Mouse (Mus musculus) hindbrain, embryonic 11.5 days (tissue): ENCODE data around the gene Klrk1. TPM values are rescaled to one million over a fixed set of nuclear protein-coding genes. Genes with fewer than 3 reads are reported as not detected.
"Not testable (repeated sequence)": the region's sequence is repeated elsewhere in the genome, so short reads cannot be mapped to it uniquely, and the experiment has no call there.

Source experiments
- ATAC-seq: fragments of 200-750 bp; cut with Nextera tagmentation; 2 replicates; pipeline ENCODE4 v1.8.0; 2017; ENCODE audit warnings: mild to moderate bottlenecking, moderate TSS enrichment, moderate library complexity; ENCODE audit not compliant: low FRiP score
- DNase-seq: peaks from one replicate; pipeline ENCODE4 v3.0.0-alpha.2; 2015; ENCODE audit warnings: low spot score
- H3K27ac ChIP-seq: fragments of 300-500 bp; sonication (generic); 2 replicates; pipeline ENCODE4 v1.5.1; 2014; ENCODE audit warnings: mild to moderate bottlenecking, low read depth, low read length
- H3K27me3 ChIP-seq: fragments of 300-500 bp; sonication (generic); 2 replicates; pipeline ENCODE4 v1.6.1; 2014; ENCODE audit warnings: mild to moderate bottlenecking, low read length, moderate library complexity, mixed read lengths; ENCODE audit not compliant: control insufficient read depth, insufficient read depth
- H3K36me3 ChIP-seq: fragments of 300-500 bp; sonication (generic); 2 replicates; pipeline ENCODE4 v1.6.1; 2014; ENCODE audit warnings: mild to moderate bottlenecking, low read length, moderate library complexity, mixed read lengths; ENCODE audit not compliant: control insufficient read depth, insufficient read depth
- H3K4me1 ChIP-seq: fragments of 300-500 bp; sonication (generic); replicated peaks from 2 replicates; pipeline ENCODE4 v1.6.1; 2014; ENCODE audit warnings: low read length, mixed read lengths; ENCODE audit not compliant: control insufficient read depth, insufficient read depth
- H3K4me2 ChIP-seq: fragments of 300-500 bp; sonication (generic); replicated peaks from 2 replicates; pipeline ENCODE4 v1.6.1; 2014; ENCODE audit warnings: mild to moderate bottlenecking, low read depth, low read length
- H3K4me3 ChIP-seq: fragments of 300-500 bp; sonication (generic); 2 replicates; pipeline ENCODE4 v1.5.1; 2014; ENCODE audit warnings: low read depth, low read length
- H3K9ac ChIP-seq: fragments of 300-500 bp; sonication (generic); 2 replicates; pipeline ENCODE4 v1.6.1; 2014; ENCODE audit warnings: low read depth, low read length
- H3K9me3 ChIP-seq: fragments of 300-500 bp; sonication (generic); 2 replicates; pipeline ENCODE4 v1.6.1; 2016; ENCODE audit warnings: low read length; ENCODE audit not compliant: control insufficient read depth
- WGBS: fragments of 180-500 bp; shearing (Covaris S2); extraction: QIAGEN DNeasy Blood & Tissue Kit; methylation state at CpG from one replicate; pipeline ENCODE4 v1.1.7; 2014; 5-methylcytosine and 5-hydroxymethylcytosine counted together
- polyA plus RNA-seq: library from polyadenylated mRNA; unstranded; fragments of >200 nt; fragmentation: Nextera tagmentation; extraction: Ambion mirVana; gene quantifications from 2 replicates; pipeline ENCODE4 v1.2.1, GENCODE M21; 2014

The Klrk1 gene
- 0.25 and 0.28 TPM in 2 replicates for polyA plus RNA-seq

- ATAC-seq (no peak), DNase-seq (no peak)
- Histone ChIP-seq H3K4me1 (no peaks in the 10 kb centered on the region), H3K27ac (no peak within 1 kb of the TSS), H3K9ac (no peak within 1 kb of the TSS), H3K27me3 (no peaks in the 10 kb centered on the region), H3K36me3 (no peaks in the 10 kb centered on the region), H3K4me3 (no peak within 1 kb of the TSS), H3K9me3 (no peaks in the 10 kb centered on the region), H3K4me2 (no peak within 1 kb of the TSS)
- 78% methylated on average over 4 of the region's 4 CpGs for WGBS
Observed at GRCm38 (mm10) chr6:129623735-129624134, at the start of gene Klrk1. TSS of gene Klrk1 (minus strand) at chr6:129623864.

GRCm38 (mm10) chr6:129661301-129661700 lies 37.6 kb upstream of the Klrk1 start:
- H3K4me2 ChIP-seq, H3K4me3 ChIP-seq, H3K9ac ChIP-seq, H3K9me3 ChIP-seq, H3K27ac ChIP-seq, H3K4me1 ChIP-seq, H3K27me3 ChIP-seq, DNase-seq, H3K36me3 ChIP-seq, ATAC-seq: not testable (repeated sequence)
- no CpG with 5 or more reads among the region's 3 CpGs for WGBS

- H3K27ac ChIP-seq, H3K4me3 ChIP-seq, H3K4me2 ChIP-seq, H3K9me3 ChIP-seq, H3K36me3 ChIP-seq, H3K27me3 ChIP-seq, DNase-seq, H3K9ac ChIP-seq, ATAC-seq, H3K4me1 ChIP-seq: not testable (repeated sequence)
- 83% methylated on average over 4 of the region's 4 CpGs for WGBS
Observed at GRCm38 (mm10) chr6:129660589-129660988, 36.9 kb upstream of the Klrk1 start, which contains the start of gene Klrc2. TSS of gene Klrc2 (minus strand) at chr6:129660689.

GRCm38 (mm10) chr6:129644054-129644453 lies 20.4 kb upstream of the Klrk1 start:
- not testable (repeated sequence) for H3K9me3 ChIP-seq, H3K4me1 ChIP-seq, H3K4me3 ChIP-seq, H3K4me2 ChIP-seq, H3K27ac ChIP-seq, H3K36me3 ChIP-seq, DNase-seq, ATAC-seq, H3K9ac ChIP-seq, H3K27me3 ChIP-seq
- WGBS, result 90% methylated on average over 2 of the region's 3 CpGs

- not testable (repeated sequence) for H3K27me3 ChIP-seq, ATAC-seq, H3K9me3 ChIP-seq, H3K4me3 ChIP-seq, H3K4me2 ChIP-seq, H3K27ac ChIP-seq, H3K9ac ChIP-seq, H3K36me3 ChIP-seq, DNase-seq, H3K4me1 ChIP-seq
- WGBS, result 90% methylated on average over 3 of the region's 3 CpGs
Observed at GRCm38 (mm10) chr6:129643237-129643636, 19.6 kb upstream of the Klrk1 start, which contains the start of gene Klrc3. TSS of gene Klrc3 (minus strand) at chr6:129643337.

- not testable (repeated sequence) for H3K4me3 ChIP-seq, H3K4me1 ChIP-seq, H3K27me3 ChIP-seq, H3K27ac ChIP-seq, H3K9me3 ChIP-seq, H3K9ac ChIP-seq, H3K36me3 ChIP-seq, ATAC-seq, H3K4me2 ChIP-seq, DNase-seq
- 84% methylated on average over 2 of the region's 2 CpGs for WGBS
Observed at GRCm38 (mm10) chr6:129631046-129631445, 7.4 kb upstream of the Klrk1 start.

GRCm38 (mm10) chr6:129608372-129608771 lies 15.3 kb downstream of the Klrk1 start:
- H3K4me2 ChIP-seq, result no peak overlapping the region
- H3K27me3 ChIP-seq, result no peaks in the 10 kb centered on the region
- no peaks in the 10 kb centered on the region for H3K36me3 ChIP-seq
- H3K9ac ChIP-seq, result no peak overlapping the region
- H3K9me3 ChIP-seq, result no peaks in the 10 kb centered on the region
- no peaks in the 10 kb centered on the region for H3K4me1 ChIP-seq
- no peak overlapping the region for H3K27ac ChIP-seq
- no peak overlapping the region for H3K4me3 ChIP-seq
- DNase-seq, result no peak
- ATAC-seq, result no peak

GRCm38 (mm10) chr6:129591508-129591907 lies 32.2 kb downstream of the Klrk1 start, which contains the start of gene Klrd1:
TSS of gene Klrd1 (plus strand) at chr6:129591782.
- H3K9ac ChIP-seq, result no peak within 1 kb of the TSS
- no peaks in the 10 kb centered on the region for H3K36me3 ChIP-seq
- H3K4me3 ChIP-seq, result no peak within 1 kb of the TSS
- no peaks in the 10 kb centered on the region for H3K9me3 ChIP-seq
- no peak within 1 kb of the TSS for H3K27ac ChIP-seq
- WGBS, result 85% methylated on average over 3 of the region's 3 CpGs
- DNase-seq (no peak), ATAC-seq (no peak)
- H3K4me1 ChIP-seq, result no peaks in the 10 kb centered on the region
- H3K27me3 ChIP-seq, result no peaks in the 10 kb centered on the region
- H3K4me2 ChIP-seq, result no peak within 1 kb of the TSS

- H3K9ac ChIP-seq, result no peak overlapping the region
- H3K27ac ChIP-seq, result no peak overlapping the region
- H3K27me3 ChIP-seq, result no peaks in the 10 kb centered on the region
- H3K9me3 ChIP-seq, result no peaks in the 10 kb centered on the region
- WGBS, result 80% methylated on average over 3 of the region's 3 CpGs
- H3K4me1 ChIP-seq, result no peaks in the 10 kb centered on the region
- no peak for ATAC-seq
- no peaks in the 10 kb centered on the region for H3K36me3 ChIP-seq
- no peak overlapping the region for H3K4me2 ChIP-seq
- no peak for DNase-seq
- H3K4me3 ChIP-seq, result no peak overlapping the region
Observed at GRCm38 (mm10) chr6:129583014-129583413, 40.6 kb downstream of the Klrk1 start.
